Mouse (Mus musculus): ENCODE measurements at regions not wholly inside any gene's neighbourhood (a gene's known extent, or its start where the extent isn't known, plus 50 kb on each side); places are given as distances from the start of the nearest gene placed in this dataset.

DNA sequence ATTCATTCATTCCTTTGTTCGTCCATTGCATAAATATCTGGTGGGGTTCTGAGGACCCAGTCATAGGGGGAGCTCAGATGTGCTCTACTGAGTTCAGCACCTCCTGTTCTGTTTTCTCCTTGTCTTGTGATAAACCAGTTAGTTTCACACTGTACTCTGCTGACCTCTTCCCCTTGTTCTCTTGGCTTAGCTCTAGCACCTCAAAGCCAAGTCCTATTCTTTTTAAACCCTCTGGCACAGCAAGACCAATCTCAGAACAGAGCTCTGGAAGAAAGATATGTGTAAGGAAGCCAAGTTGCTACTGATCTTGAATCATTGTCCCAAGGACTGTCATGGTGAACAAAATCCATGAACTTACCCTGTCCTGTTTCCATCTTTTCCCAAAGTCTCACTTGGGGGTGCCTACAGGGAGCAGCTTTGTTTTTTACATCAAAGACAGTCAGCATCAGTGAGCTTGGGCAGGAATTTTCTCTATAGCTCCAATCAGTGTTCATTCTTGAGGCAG is 402.4 kb upstream of the Cdh5 start:
- TF ChIP-seq ZNF384 (IDR thresholded peaks at IDR 0.05; ENCODE audit: low read depth, low read length) (no peak), HCFC1 (IDR thresholded peaks at IDR 0.05; ENCODE audit: borderline replicate concordance, insufficient read depth, low read length) (no peak), ZC3H11A (IDR thresholded peaks at IDR 0.05; ENCODE audit: borderline replicate concordance, low read depth, low read length) (no peak)
